Mouse (Mus musculus) 3T3-L1 (cell line): ENCODE measurements around the gene Gm20388.

Source experiments
- DNase-seq: peaks from one replicate; pipeline ENCODE4 v3.0.0-alpha.2; 2015; ENCODE audit warnings: low read depth, low spot score

Gm20388 gene

DNA sequence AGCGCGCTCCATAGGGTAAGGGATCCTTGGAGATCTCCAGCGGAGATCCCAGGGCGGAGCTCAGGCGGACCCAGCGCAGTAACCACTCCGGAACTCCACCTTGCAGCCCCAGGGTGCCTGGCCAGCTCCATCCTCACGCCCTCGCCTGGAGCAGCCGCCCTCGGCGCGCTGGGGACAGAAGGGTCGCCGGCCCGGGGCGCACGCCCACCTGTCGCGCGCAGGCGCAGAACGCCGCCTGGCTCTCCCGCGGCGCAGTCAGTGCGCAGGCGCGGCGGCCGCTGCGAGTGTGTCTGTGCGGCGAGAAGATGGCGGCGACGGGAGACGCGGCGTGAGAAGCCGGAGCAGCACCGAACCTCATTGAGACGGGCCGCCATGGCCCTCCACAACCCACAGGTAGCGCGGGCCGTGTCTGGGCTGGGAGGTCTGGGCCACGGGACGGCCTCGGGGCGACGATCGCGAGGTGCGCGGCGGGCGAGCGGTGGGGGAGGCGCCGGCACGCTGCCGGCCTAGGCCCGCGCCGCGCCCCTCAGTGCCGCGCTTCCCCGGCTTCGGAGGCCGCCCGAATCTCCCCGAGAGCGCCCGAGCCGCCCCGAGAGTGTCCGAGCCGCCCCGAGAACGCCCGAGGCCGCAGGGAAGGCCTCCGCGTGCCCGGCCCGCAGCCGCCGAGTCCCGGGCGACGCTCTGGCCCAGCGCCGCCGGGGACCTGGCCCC is at the start of gene Gm20388:
Gene Gm20388 (plus strand): TSS at position 295 of the 711 bp plus-strand sequence.
- peak; percentile 79 for DNase-seq

DNA sequence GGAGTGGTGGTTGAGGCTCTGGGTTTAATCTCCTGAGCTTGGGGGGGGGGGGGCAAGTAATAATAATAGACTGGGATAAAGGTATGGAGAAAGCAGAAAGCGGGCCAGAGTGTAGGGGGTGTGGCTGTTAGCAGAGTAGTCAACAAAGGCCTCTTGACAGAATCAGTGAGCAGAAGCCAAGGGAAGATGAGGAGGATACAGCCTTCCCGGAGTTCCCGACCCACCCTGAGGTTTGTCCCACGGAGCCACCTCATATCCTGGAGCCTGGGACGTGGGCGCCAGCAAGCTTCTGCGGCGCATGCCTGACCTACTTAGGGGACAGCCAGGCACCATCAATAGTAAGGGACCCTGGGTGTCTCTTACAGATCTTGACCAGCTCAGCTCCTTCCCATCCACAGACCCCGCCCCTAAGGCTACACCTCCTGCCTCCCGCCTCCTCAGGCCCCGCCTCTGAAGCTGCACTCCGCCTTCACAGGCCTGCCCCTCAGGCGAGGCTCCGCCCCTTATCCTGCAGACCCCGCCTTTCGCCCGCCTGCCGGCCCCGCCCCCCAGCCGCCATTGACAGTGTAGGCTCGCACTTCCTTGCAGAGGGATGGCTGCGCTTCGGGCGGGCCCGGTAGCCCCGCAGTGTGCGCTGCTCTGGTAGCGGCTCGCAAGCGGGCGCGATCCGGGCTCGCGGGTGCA is 48.8 kb upstream of the Gm20388 start, which contains the start of gene Klhl36:
Gene Klhl36 (plus strand): TSS at position 561 of the 684 bp plus-strand sequence.
- peak; percentile 86 for DNase-seq

DNA sequence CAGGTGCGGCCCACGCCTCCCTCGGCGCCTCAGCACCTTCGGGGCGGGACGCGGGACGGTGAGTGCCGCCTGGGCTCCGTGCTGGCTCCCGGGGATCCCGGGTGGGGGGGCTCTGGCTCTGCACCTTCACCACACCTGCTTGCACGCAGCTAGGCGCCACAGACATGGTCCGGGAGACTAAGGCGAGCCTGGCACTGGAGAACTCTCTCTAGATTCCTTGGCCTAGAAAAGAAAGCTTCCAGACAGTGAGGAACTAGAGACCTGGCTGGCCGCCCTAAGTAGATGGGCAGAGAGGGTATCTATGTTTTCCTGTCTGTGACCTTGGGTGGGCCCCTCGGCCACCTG is 48.3 kb upstream of the Gm20388 start:
- no peak for DNase-seq

DNA sequence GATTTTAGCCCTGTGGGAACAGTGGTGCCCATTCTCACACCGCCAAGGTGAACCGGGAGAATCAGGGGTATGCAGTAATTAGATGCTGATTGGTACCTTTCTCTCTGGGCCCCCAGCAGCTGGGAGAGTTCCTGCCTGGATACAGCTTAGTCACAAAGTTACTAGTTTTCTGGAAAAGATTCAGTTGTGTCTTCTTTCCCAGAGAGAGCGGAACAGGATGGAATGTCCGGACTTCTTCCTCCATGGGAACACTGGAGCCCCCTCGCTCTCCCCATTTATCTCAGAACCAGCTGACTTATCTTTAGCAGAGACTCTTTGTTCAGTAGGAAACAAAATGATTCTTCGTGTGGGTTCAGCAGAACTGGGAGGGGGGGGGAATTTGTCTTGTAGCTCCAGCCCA is 47.9 kb upstream of the Gm20388 start:
- no peak for DNase-seq

DNA sequence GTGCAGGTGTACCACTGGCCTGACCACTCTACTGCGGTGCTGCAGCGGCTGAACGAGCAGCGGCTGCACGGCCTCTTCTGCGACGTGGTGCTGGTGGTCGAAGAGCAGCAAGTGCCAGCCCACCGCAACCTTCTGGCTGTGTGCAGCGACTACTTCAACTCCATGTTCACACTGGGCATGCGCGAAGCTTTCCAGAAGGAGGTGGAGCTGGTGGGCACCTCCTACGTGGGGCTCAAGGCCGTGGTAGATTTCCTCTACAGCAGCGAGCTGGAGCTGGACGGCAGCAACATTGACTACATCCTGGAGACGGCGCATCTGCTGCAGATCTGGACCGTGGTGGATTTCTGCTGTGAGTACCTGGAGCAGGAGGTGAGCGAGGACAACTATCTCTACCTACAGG is 41.0 kb upstream of the Gm20388 start:
- no peak for DNase-seq

DNA sequence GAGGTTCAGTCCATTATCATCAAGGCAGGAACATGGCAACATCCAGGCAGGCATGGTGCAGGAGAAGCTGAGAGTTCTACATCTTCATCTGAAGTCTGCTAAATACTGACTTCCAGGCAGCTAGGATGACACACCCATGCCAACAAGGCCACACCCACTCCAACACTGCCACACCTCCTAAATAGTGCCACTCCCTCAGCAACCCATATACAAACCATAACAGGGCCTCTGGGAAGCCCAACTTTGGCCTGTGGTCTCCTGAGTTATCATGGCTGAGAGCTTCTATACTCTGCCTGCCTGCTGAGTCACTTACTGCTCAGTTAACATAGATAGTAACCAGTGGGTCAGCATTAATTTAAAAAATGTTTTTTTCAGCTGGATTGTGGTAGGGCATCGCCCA is 37.5 kb upstream of the Gm20388 start:
- DNase-seq: peak; percentile 42

DNA sequence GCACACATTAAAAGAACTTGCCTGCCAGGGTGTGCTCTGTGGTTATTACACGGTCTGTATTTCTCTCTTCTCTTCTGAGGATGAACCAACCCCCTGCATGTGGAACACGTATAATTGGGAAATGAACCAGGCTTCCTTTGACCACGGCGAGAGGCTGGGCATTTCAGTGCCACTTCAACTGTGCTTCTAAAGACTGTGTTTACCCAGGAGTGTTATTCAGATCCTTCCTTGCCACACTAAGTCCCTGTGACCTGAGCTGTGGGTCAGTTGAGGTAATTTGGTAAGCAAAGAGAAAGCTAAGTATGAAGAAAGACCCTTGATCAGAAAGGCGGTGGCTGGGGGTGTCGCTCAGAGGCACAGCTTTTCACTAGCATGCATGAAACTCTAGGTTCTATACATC is 29.3 kb upstream of the Gm20388 start:
- DNase-seq: no peak

DNA sequence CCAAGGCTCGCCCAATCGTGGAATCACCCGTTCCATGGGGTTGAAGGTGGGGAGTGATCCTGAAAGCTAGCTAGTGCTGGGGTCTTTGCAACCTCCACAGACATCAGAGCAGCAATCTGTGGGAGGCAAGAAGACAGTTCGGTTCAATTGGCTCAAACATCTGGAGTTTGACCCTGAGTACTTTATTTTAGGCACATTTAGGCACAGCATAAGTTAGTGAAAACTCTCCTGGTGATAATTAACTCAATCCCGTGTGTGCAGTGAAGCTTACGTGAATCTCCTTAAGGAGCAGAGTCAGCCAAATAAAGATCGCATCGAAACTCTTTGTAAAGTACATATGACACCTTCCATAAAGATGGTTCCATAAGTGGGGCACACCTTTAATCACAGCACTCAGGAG is 28.7 kb upstream of the Gm20388 start:
- no peak for DNase-seq

DNA sequence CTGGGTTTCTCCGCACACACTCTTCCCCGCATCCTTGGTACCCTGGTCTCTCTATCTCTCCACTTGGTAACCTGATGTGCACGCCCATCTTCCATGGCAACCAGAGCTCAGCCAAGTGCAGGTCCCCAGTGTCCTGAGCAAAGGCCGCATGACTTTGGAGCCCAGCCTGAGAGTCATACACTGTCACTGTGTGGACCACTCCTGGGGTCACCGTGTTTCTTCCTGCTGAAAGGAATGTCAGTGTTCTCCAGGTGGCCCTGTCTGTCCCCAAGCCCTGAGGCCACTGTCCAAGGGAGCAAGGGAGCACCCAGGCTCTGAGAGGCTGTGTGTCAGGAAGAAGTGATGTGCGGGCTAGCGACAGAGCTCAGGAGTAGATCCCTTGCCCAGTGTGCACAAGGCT is 27.4 kb upstream of the Gm20388 start:
- no peak for DNase-seq

DNA sequence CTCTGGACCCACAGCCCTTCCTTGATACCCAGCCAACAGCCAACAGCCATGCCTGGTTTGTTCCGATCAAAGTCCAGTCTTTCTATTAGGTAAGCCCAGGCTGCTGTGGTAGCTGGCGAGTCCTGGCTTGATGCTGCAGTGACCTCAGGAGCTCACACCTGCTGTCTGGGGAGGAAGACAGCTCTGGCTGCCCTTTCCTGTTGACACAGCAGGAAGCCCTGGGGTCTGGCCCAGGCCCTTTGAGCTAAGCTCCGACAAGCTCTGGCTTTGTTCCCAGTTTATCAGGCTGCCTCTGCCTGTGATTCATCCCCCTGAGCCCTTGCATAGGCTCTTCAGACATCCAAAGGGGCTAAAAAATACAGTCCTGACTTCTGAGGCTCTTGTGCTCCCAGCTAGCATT is 25.0 kb upstream of the Gm20388 start:
- peak; percentile 87 for DNase-seq

DNA sequence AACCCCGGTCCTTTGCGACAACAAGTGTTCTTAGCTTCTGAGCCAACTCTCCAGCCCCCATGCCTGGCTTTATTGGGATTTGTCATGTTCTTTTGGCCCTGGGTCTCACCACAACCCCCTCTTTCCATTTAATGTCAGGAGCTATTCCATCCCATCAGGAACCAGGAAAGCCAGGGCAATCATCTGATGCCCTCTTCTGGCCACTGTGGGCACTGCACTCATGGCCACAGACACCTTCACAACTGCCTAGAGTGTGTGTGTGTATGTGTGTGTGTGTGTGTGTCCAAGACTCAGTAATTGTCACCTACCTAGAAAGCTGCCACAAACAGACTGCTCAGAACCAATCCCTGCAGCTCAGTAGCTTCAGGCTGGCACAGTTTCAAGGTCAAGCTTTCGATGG is 23.5 kb upstream of the Gm20388 start:
- peak; percentile 44 for DNase-seq

DNA sequence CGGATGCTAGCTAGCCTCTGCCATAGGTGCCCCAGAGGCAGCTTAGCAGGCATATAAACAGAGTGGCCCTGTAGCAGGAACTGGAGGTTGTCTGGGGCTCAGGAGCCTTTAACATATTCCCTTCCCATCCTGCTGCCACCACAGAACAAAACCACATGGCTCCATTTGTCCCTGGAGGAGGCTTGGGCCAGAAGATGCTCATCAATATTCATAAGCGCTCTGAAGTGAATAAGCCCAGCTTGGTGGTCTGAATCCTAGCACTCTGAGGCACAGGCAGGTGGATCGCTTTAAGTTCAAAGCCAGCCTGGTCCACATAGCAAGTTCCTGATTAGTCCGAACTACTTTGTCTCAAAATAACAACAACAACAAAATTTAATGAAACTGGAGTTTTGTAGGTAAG is 22.6 kb upstream of the Gm20388 start:
- no peak for DNase-seq

DNA sequence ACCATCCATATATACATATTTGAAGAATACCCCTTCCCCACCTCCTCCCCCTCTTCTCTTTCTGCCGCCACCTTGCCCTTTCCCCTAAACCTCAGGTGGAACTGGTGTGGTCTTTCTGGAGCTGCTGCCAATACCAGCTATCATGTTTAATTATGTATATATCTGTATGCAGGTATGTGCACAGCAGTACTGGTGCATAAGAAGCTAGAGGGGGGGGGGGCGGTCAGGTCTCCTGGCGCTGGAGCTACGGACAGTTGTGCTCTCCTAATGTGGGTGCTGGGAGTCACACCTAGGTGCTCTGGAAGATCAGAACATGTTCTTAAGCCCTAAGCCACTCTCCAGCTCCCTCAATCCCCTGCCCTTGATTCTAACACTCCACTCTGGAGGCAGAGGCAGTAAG is 13.6 kb upstream of the Gm20388 start:
- DNase-seq: no peak

DNA sequence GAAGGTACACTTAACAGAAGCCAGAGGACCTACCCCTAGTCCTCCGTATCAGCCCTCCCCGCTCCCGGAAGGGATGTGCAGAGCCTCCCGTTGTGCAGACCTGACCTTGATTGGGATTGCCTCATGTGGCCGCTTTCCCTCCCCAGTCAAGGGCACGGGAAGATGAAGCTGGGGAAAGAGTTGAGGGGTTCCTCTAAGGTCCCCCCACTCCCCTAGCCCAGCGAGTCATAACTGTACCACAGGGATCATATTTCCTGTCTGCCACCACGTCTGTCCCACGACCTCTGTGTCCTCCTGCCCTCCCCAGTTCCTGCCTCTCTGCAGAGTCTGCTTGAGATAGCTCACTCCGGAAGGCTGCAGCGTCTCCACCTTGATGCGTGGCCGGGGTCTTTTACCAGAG is 12.7 kb upstream of the Gm20388 start:
- no peak for DNase-seq

DNA sequence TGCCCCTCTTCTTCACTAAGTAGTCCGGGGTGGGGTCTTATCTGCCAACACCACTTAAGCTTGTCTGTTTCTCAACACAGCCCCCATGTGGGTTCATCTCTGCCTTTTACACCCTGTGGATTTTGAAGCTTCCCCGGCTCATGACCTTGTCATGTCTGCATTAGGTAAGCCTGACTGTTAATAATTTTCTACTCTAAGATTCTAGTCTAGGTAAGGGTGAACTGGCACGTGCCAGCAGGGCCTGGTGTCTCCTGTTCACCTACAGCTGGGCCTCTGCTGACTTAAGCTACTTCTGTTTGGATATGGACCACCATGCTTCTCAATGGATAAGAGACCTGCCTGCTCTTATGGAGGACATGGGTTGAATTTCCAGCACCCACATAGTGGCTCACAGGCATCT is 9.3 kb upstream of the Gm20388 start:
- DNase-seq: no peak

DNA sequence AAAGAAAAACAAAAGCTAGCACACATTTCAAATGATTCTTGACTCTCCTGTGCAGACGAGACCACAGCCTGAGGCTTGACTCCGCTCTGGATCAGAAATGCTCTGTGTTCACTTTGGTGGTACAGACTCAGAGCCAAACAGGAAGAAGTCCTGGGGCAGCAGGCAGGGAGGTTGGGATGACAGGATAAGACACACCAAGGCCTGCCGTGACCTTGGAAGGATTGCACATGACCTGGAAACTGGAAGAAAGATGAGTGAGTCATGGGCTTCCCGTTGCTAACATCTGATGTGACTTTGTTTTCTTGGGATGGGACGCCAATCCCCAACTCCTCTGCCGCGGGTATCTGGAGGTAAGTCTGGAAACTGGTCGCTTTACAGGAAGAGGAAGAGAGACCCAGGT is 8.7 kb upstream of the Gm20388 start:
- no peak for DNase-seq

DNA sequence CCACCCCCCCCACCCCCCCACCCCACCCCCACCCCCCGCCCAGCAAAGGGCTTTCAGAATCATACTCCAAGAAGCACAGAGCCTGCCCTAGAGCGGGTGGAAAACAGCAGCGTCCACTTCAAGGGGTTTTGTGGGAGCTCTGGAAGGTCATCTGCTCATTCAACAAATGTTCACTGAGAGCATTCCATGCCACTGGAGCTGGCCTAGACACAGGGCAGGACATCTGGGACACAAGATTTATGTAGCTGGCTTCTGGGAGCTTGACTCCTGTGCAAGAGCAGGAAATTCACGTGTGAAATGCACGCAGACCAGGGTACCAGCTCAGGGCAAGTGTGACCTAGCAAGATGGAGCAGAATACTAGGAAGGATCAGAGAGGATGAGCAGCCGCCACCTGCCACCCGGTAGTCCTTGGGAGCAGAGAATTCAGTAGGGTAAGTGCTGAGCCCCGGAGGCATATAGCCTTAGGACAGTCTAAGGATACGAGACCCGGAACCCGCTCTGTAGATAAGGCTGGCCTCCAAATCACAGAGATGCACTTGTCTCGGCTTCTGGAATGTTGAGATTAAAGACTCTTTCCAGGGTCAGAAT is 6.2 kb upstream of the Gm20388 start:
- DNase-seq: no peak

DNA sequence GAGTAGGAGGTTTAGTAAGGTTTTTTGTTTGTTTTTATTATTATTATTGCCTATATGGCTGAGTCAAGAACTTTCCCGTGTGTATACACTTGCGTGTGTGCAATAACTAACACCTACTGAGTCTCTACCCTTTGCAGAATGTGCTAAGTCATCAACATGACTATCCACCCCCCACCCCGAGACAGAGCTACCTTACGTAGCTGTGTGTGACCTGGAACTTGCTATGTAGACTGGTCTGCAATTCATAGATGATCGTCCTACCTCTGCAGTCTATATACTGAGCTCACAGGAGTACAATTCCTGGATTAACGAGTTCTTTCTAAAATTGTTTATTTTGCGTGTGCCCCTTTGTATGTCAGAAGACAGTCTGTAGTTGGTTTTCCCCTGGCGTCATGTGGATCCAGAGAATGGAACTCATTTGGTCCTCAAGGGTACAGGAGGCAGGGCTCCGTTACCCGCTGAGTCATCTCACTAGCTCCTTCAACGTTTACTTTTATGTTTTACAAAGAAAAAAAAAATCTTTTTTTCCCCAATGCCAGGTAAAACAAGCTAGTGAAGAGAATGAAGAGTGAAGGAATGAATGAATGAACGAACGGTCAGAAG is 596 bp upstream of the Gm20388 start, which contains the start of gene Usp10:
Gene Usp10 (plus strand): TSS at position 417 of the 603 bp plus-strand sequence.
- DNase-seq: peak; percentile 52

DNA sequence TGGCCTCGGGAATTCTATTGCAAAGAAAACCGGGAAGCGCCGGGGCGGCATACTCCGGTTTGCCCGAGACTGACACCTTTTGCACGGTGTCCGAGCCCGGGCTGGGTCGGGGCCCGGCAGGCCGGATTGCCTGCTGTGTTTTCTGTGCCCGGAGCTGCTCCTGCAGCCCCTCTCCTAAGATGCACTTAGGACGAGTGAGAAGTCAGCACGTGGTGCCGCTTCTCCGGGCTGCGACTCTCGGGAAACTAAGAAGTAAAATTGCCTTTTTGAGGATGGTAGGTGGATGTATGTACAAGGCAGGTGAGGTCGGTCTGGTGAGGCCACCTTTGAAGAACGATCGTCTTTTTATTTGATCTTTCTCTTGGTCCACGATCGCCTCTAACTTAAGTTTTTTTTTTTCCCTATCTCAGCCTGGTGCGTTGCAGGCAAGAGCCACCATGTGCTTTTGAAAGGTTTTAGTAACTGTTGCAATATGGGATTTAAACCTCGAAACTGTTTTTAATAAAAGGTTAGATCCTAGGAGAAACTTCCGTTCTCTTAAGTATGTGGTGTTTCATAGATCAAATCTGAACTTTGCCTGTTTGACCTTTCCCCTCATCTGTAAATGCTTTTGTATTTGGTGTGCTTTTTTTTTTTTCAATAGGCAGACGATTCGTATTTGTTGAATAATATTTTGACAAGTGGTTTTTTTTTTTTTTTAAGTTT is 769 bp downstream of the Gm20388 start:
- peak; percentile 40 for DNase-seq

DNA sequence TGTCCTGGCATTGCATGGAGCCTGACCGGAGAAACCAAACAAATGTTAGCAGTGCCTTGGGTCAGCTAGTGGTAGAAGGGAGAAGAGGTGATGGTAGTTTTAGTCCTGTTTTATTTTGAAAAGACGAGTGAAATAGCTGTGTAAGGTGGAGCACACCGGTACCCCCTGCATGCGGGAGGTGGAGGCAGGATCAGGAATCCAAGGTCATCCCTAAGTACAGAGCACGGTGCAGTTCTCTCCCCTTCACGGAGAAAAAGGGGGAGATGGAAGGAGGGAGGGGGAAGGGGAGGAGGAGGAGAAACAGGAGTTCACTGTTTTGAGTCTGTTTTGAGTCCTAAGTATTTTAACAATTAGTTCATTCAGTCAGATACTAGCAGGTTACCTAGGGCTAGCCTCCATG is 2.0 kb downstream of the Gm20388 start:
- DNase-seq: no peak

DNA sequence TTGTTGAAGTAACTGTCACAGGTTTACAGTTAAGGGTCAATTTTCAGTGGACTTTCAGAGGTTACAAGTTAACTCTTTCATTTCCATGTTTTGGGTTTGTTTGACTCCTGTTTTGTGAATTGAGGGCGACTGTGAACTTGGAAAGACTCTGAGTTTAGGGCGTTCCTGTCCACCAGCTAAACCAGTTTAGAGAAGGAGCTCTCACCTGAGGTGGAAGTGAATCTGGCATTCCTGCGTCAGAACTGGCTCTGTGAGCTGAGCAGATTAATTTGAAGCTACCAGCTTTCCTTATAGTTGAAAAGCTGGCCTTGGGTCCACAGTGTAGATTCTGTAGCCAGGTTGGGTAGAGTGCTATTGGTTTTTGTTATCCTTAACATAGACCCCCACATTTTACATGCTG is 2.5 kb downstream of the Gm20388 start:
- DNase-seq: no peak

DNA sequence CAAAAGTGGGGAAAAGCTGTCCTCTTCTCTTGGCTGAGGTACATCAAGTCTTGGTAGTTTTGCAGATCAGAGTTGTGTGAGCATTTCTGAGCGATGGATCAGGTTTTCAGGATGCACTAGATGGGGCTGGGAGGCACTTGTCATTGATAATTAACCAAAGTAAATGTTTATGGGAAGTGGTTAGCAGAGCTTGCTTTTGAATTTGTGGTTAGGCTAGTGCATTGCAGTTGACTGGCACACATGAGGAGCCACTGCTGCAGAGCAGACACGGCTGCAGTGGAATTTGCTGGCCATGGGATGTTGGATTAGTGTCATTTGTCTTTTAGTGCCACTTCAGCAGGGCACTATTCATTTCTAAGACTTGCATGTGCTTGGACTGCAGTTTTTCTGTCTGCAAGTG is 3.5 kb downstream of the Gm20388 start:
- DNase-seq: no peak
